Mouse (Mus musculus) gastrocnemius, postnatal 10 days (tissue): ENCODE measurements around the gene Vps53. TPM values are rescaled to one million over a fixed set of nuclear protein-coding genes. Genes with fewer than 3 reads are reported as not detected.

Experiments used
- DNase-seq: peaks from one replicate; pipeline ENCODE4 v3.0.0; 2021; ENCODE audit warnings: mixed read lengths
- total RNA-seq, 2 experiments: library from RNA; stranded (reverse); gene quantifications; 2 replicates each; pipeline ENCODE4 v1.2.3; 2021

Vps53 gene
- total RNA-seq, 2 experiments from 2014 or later, result 27.3 TPM

DNA sequence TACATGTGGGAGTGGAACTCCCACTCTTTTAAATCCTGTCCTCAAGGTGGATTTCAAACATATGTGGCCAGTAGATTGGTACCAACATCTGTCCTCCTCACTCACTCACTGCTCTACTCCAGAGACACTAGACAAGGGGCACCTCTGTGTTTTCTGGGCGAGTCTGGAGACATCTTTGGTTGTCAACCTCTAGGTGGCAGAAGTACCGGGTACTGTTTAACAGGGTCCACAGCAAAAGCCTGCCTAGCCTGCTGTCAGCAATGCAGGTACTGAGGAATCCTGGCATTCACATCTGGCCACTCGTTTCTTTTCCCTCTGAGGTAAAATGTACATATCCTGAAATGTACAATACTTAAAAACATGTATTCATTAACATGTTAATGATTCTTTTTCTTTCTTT lies 123.0 kb downstream of the Vps53 start:
- DNase-seq, result no peak

DNA sequence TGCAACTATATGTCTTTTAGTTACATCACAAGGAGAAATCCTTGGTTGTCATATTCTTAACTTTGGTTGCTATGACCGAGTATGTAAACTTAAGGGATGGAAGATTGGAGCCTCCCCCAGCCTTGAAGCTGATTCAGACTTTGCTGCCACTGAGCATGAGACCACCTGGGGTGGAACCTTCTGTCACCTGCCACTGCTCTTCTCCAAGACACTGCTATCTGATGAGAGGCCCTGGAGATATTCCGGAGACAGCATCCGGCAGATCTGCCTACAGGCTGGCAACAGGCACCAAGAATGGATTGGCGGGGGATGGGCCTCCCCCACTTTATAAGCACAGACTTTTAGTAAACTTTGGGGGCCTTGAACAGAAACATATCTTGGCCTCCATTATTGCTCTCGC lies 127.0 kb downstream of the Vps53 start:
- no peak for DNase-seq

DNA sequence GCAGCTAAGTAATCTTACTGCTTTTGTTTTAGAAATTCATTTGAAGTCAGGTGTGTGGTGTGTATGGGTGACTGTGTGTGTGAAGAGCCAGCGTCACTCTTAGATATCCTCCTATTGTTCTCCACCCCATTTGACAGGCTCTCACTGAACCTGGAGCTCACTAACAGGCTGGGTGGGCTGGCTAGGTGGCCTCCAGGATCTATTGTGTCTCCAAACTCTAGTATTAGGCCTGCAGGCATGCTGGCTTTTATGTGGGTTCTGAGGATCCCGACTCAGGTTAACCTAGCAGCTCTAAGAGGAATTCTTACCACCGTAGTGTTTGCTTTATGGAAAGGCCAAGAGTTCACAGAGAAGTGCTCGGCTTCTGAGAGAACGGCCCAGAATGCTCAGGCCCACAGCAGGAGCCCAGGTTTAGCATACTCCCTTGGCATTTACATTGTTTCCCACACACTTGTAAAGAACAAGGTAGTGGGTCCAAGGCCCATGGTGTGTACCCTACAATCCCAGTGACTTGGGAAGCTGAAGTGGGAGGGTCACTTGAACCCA lies 128.4 kb downstream of the Vps53 start:
- no peak for DNase-seq

DNA sequence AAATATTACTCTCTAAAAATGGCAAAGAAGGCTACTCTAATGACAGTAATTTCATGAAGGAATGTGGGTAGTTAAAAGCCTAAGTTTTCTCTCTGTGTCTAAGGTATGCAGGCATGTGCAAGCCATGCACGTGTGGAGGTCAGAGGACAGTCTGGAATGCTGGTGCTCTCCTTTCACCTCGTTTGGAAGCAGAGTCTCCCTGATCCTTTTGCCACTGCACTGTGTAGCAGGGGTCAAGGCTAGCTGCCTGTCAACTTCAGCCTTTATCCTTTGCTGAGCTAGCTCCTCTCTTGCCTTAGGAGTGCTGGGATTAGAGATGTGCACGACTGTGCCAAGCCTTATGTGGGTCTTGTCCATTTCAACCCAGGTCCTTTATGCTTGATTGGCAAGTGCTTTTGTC lies 128.9 kb downstream of the Vps53 start:
- no peak for DNase-seq

DNA sequence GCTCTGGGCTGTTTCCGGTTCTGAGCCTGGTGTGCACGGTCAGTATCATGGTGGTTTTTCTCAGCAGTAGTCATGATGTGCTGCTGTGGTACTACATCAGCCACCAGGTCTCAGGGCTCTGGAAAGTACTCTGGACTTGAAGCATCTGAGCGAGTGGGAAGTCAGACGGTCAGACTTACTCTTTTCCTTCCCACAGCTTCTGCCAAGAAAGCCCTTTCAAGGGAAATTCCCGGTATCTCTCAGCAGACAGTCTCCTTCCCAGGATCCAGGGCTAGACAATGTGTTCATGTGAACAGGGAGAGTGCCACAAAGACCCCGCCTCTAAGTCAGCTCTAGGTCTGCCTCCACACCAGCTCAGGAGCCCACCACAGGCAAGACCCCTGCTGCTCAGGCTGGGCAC lies 134.1 kb downstream of the Vps53 start:
- DNase-seq, result no peak

DNA sequence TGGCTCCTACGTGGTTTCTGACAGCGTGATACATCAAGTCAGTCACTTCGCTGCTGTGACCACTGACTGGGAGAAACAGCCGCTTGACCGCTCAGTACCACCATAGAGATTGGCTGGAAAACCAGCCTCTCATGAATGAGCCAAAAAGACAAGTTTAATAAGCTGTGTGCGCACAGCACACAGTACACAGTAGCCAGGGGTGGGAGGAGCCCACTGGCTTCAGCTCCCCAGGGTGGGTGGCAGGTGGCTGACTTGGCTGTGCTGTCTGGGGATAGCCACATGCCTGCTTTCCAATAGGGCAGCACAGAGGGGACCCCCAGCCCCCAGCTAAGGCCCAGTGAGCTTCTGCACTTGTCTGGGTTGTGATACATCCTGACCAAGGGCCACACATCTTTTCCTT lies 135.0 kb downstream of the Vps53 start:
- DNase-seq, result no peak

DNA sequence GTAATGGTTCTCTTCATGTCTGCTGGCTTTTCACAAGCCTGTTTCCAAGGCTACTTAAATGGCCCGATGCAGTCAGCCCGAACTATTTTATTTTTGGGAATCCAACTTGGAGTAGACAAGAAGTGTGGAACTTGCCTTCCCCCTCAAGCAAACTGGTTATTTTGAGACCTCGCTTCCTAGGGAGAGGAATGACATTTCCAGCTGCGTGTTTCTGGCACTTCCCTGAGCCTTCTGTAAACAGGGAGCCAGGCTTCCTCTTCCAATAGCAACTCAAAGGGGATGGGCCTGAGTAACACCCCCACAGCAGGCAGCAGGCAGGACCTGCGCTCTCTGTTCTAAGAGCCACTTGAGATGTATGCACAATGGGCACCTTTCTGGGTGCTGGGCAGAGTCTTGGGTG lies 136.6 kb downstream of the Vps53 start:
- no peak for DNase-seq

DNA sequence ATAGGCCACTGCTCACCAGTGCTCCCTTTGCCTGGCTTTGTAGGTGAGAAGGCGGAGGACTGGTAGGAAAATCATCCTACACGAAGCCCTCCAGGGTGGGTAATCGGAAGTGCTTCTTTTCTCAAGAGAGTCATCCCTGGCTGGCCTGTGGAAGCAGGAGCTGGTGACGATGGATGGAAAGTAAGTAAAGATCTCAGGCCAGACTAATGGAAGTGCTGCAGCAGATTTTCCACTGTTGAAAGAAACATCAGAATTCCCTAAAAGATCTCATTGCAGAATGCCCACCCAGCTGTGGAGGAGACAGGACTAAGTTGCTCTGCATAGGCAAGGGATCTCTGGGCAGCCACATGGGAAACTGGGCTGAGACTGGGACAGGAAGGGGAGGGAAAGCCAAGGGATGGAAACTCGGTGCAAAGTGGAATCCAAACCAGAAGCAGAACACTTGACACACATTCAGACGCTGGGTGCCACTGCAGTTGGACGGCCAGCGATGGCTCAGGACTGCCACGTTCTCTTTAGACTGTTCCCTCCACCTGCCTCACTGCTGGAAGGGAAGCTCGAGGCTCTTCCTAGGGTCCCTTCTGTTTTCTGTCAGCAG lies 137.3 kb downstream of the Vps53 start:
- DNase-seq, result no peak

DNA sequence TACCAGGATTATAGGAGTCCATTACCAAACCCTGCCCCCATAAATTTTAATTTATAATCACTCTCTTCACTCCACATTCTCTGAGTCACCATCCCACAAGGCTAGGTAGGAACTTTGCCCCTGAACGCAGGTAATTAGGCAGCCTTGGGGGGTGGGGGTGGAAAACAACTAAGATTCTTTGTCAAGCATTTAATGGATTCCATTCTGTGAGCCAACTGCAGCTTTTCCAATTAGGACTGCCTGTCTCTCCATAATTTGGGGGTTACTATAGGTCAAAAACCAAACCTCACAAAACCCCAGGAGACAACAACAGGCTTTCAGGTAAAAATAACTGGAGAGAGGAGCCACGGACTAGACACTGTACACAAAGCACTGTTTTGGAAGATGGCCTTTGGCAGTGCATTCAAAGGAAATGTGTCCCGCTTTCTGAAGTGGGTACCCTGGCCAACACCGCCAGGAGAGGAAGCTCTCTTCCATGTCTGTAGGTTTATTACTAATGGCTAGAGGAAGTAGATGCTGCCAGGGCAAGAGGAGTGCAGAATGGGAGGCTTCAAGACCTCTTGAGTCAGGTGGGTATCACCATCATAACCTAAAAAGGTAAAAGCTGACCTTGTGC lies 138.6 kb downstream of the Vps53 start:
- no peak for DNase-seq

DNA sequence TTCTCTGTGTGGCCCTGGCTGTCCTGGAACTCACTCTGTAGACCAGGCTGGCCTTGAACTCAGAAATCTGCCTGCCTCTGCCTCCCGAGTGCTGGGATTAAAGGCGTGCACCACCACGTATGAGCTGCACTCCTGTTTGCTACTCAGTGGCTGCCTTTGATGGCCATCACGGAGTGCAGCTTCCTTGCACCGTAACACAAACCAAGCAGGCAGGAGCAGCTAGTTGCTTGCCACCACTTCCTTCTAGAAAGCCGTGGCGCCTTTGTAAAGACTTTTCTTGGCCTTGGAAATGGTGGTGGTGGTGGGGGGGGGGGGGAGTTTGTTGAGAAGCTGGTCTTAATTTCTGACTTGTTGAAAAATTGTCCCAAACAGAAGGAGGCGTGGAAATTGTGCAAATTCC lies 139.3 kb downstream of the Vps53 start:
- no peak for DNase-seq

DNA sequence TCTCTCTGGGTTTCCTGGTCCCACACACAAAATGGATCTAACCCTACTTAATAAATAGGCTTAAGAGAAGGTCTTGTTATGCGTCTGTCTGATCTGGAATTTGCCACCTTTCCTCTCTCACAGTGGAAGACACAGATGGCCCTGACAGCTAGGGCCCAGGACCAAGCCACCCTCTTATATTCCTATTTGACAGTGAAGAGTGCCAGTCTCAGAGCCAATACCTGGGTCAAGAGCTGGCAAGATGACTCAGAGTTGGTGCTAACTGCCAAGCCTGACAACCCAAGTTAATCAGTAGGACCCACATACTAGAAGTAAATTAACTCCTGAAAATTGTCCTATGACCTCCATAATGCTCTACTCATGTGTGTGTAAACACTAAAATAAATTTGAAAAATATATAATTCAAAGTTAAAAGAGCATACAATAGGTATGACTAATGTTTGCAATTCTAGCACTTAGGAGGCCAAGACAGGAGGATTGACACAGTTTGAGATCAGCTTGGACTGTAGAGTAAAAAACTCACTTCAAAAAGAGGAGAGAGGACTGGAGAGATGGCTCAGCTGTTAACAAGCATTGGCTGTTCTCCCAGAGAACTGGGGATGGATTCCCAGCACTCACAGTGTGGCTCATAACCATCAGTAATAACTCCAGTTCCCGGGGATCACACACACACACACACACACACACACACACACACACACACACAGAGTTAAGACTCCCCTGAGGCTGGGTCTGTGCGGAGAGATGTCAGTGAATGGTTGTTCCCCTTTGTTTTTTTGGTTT lies 140.0 kb downstream of the Vps53 start:
- DNase-seq, result no peak

DNA sequence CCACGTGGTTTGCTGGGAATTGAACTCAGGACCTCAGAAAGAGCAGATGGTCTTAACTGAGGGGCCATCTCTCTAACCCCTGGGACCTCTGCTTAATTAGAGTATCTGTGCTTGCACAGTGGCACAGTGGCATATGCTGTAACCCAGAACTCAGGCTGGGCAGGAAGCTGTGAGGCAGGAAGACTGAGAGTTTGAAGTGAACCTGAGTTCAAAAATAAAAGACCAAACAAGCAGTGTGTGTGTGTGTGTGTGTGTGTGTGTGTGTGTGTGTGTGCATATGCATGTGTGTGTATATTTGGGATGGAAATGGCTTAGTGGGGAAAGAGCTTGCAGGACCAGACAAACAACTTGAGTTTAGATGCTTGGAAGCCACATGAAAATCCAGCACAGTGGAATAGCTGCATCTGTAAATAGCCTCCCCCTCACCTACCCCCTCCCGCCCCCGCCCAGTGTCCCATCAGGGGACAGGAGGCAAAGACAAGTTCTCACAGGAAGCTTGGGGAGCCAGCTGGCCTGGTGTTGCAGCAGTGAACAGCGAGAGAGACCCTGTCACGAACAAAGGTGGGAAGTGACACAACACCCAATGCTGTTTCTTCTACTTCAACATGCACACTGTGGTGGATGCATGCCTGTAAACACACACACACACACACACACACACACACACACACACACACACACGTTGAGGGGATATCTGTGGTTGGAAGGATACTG lies 141.7 kb downstream of the Vps53 start:
- no peak for DNase-seq

DNA sequence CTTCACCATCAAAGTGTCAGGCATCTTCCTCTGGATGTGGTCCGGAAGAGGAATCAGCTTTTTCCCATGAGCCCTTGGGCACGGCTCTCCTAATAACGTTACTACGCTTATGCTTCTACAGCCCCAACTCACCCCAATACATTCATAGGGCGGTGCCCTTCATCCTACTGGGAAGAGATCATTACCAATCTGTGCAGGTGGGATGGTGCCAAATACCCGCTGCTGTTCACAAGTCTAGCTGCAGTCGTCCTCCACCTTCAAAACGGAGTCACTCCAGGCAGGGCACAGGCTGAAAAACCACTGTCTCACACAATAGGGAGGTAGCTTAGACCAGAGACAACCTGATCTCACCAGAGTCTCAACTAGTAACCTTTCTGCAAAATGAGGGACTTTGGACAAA lies 144.3 kb downstream of the Vps53 start:
- no peak for DNase-seq

DNA sequence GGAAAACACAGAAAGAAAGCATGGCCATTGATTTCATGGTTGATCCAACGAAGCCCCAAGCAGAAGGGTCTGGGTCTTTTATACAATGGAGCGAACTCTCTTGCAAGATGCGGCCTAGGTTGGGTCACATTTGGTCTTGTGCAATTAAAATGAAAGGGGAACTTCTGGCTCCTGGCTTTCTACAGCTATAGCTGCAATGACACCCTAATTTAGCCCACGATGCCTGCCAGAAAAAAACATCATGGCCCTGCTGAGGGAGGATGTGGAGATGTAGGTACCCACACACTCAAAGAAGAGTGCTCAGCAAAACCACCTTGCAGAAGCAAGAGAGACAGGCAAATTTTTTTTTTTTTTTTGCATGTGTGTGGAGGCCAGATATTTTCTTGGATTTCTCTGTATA lies 145.6 kb downstream of the Vps53 start:
- DNase-seq, result no peak

DNA sequence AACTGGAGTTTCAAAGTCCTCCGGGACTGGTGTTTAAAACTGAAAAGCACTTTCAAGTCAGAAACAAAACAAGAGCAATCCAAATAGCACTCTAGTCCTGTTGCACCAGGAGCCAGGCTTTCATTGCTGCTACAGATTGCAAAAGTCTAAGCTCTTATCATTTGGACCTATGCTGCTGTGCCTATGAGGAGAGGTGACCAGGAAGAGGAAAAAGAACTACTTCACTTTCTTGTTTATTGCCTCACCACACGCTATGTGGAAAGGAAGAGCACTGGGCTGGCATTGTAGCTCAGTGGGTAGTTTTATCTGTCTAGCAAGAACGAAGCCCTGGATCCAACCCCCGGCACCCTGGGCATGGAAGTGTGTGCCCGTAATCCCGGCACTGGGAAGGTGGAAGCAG lies 146.1 kb downstream of the Vps53 start:
- no peak for DNase-seq

DNA sequence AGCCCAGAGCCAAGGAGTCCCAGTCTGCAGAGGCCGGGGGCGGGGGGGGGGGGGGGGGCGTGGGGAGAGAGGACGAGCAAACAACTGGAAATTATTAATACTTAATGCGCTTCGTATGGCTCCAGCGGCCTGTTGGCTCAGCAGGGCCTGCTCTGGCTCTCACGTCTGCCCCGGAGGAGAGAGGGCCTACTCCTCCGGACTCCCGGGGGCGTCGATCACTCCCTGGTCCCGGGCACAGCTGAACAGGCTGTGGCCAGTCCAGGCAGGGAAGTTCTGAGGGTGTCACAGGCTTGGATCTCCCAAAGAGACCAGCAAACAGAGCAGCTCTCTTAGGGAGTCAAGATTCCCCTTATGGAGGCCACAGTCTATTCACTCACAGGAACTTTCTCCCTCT lies 151.4 kb downstream of the Vps53 start:
- DNase-seq, result peak; percentile 38

DNA sequence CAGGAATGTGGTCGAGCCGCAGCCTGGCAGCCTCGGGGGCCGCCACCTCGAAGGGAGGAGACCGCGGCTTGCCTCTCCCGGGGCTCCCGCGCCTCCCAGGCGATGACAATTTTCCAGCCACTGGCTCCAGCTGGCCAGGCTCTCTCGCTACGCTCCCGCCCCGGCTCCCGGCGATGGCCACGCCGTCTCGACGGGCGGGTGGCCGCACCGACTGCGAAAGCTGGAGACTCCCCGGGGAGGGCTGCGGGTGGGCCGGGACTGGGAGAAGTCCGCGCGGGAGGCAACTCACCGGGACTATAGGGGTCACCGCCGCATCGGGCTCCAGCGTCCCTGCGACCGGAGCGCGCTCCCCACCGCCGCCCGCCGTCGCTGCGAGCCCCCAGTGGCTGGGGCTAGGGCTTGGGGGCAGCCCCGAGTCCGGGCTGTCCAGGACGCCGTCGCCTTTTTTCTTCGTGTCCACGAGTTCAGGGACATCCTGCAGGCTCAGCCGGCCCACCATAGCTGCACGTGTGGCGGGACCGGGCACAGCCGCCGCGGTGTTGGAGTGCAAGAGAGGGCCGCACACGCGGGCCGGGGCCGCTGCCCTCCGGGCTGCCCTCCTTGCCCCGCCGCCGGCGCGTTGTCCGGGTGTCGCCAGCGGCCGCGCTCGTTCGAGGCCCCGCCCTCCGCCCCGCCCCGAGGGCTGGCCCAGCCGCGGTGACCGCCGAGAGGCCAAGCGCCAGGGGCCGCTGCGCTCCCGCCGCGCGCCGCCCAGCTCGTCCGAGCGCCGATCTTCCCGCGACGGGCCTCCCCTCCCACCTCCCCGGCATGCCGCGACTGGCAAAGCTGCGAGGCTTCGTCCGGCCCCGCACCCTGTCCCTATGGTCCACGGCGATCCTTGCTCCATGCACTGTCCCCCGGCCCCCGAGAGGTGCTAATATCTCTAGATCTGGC lies 152.0 kb downstream of the Vps53 start, which contains the start of gene Rflnb:
Gene Rflnb (minus strand): TSS at position 644 of the 933 bp plus-strand sequence.
- peak; percentile 96 for DNase-seq

DNA sequence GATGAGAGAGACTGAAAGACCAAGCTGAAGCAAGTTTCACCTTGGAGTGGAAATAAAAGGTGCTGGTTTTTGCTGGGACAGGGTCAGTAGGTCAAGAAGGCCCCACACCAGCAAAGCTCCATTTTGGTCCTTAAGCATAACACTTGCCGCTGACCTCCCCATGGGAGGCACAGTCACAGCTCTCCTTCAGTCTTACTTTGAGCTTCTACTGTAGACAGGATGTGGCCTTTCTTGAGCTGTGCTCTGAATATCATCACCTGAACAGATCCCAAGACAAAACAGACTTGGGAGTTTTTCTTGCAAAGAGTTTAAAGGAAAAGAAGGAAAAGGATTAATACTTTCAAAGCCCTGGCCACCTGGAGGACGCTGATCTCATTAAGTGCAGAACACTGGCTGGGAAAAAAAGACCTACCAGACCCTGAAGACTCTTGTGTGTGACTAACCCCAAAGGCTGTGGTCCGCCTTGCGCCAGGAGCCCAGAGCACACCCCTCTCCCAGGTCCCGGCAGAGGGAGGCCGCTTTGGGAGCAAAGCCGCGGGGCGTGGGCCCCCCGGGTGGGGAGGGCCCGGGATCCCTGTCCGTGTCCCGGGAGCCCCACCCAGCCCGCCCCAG lies 152.8 kb downstream of the Vps53 start:
- DNase-seq, result no peak

DNA sequence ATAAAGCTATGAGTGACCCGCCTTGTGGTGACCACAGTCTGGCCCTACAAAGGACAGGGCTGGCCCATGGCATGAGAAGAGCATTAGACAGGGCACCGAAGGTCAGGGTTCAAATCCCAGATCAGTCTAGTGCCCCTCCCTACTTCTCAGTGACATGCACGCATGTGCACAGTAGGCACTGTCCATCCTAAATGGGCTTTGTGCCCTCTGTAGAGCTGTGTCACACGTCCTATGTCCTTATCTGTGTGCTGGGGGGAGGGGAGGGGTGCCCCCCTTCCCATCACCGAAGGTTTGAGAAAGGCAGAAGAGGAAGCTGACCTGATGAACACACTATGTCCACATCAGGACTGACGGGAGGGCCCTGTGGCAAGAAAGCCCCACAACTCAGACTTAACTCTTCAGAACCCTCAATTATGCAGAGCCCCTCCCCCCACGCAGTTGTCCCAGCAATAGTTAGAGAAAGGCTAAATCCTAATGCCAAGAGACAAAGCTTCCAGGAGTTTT lies 154.3 kb downstream of the Vps53 start:
- DNase-seq, result no peak

DNA sequence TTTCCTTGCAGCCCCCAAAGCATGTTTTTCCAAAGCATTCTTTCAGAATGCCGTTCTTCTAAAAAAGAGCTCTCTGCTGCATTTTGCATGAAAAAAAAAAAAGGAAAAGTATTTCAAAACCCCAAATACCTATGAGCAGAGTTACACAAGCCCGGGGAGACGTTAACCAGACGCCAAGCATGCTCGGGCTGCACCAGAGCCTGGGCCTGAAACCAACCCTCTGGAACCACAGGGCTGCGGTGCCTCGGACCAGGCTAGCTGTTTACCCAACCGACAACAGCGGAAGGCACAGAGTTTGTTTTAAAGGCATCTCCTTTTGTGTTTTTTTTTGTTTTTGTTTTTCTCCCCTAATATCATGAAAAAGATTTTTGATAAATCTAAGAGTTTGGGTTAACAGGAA lies 158.5 kb downstream of the Vps53 start:
- no peak for DNase-seq

DNA sequence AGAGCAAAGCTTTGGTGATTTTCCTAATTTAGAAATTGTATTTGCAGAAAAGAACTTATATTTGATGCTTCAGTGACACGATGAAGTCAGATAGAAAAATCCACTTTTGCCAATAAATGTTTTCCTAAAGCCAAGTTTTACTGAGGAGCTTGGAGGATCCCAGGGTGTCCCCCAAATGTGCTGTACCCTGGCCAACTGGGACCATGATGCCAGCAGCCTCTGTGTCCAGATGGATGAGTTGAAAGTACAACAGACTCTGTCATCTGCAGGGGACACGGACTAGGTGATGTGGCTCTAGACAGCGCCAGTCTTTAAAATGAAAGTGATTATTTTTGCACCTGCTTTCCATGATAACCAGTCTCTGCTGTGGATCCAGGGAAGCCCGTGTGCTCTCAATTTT lies 159.6 kb downstream of the Vps53 start:
- no peak for DNase-seq
